Mouse (Mus musculus) kidney, adult 2 months (tissue): ENCODE data around the gene Ino80e.

Experiments used
- CTCF ChIP-seq: fragments of 200-500 bp; conservative IDR thresholded peaks from 2 replicates; pipeline ENCODE4 v1.5.1; 2011; ENCODE audit warnings: low read depth, mild to moderate bottlenecking, control low read depth, low read length, moderate library complexity, mixed read lengths; ENCODE audit not compliant: insufficient read depth, insufficient read length
- POLR2A ChIP-seq: fragments of 200-500 bp; IDR thresholded peaks from one replicate; pipeline ENCODE4 v1.6.1; 2011; ENCODE audit warnings: low read depth, low read length, control low read depth

- TF ChIP-seq CTCF (no peak), POLR2A (no peak)
Measured at GRCm38 (mm10) chr7:126863791-126864190, 1.6 kb upstream of the Ino80e start.
